Mouse (Mus musculus) heart, adult 2 months (tissue): ENCODE results near the gene Tex26. TPM values are rescaled to one million over a fixed set of nuclear protein-coding genes. Genes with fewer than 3 reads are reported as not detected.
A peak's percentile ranks its signal among the peaks of the same experiment; 100 is the strongest.

Experiments
- DNase-seq, 2 experiments: peaks; one replicate each; pipeline ENCODE4 v3.0.0; 2021
- H3K27ac ChIP-seq: fragments of 200-600 bp; 2 replicates; pipeline ENCODE4 v1.8.1; 2022
- H3K27me3 ChIP-seq: fragments of 200-500 bp; 2 replicates; pipeline ENCODE4 v1.6.1; 2012; ENCODE audit warnings: mild to moderate bottlenecking, low read length, inconsistent platforms, mixed read lengths; ENCODE audit not compliant: control insufficient read depth, insufficient read depth
- H3K36me3 ChIP-seq: fragments of 200-500 bp; 2 replicates; pipeline ENCODE4 v1.6.1; 2012; ENCODE audit warnings: low read length, inconsistent platforms; ENCODE audit not compliant: control insufficient read depth, insufficient read depth
- H3K4me1 ChIP-seq: fragments of 200-500 bp; 2 replicates; pipeline ENCODE4 v1.6.1; 2011; ENCODE audit warnings: low read length; ENCODE audit not compliant: control insufficient read depth, insufficient read depth
- H3K4me3 ChIP-seq: fragments of 200-600 bp; 2 replicates; pipeline ENCODE4 v1.8.1; 2022
- H3K79me2 ChIP-seq: fragments of 200-500 bp; replicated peaks from 2 replicates; pipeline ENCODE4 v1.6.1; 2012; ENCODE audit warnings: mild to moderate bottlenecking, inconsistent platforms, low read length, moderate library complexity, mixed read lengths; ENCODE audit not compliant: control insufficient read depth, insufficient read depth
- H3K9ac ChIP-seq: fragments of 200-500 bp; 2 replicates; pipeline ENCODE4 v1.6.1; 2012; ENCODE audit warnings: low read depth, mild to moderate bottlenecking, control low read depth, inconsistent platforms, low read length, mixed read lengths
- CTCF ChIP-seq: fragments of 200-600 bp; IDR thresholded peaks from 2 replicates; pipeline ENCODE4 v1.8.1; 2022; ENCODE audit warnings: antibody characterized with exemption, mild to moderate bottlenecking, moderate library complexity
- EP300 ChIP-seq: fragments of 200-500 bp; IDR thresholded peaks from 2 replicates; pipeline ENCODE4 v1.6.1; 2011; ENCODE audit warnings: low read depth, low read length, control low read depth; ENCODE audit not compliant: insufficient read depth
- POLR2A ChIP-seq: fragments of 200-500 bp; IDR thresholded peaks from 2 replicates; pipeline ENCODE4 v1.6.1; 2011; ENCODE audit warnings: mild to moderate bottlenecking, low read depth, low read length, control low read depth; ENCODE audit not compliant: insufficient read depth
- WGBS: fragments of 180-500 bp; shearing (Covaris S2); methylation state at CpG from one replicate; pipeline ENCODE4 v1.1.7; 2018; 5-methylcytosine and 5-hydroxymethylcytosine counted together
- intact Hi-C: fragments of 180-260 bp; cut with DNase I; formaldehyde crosslinking; loops from one replicate; pipeline ENCODE4 v1.15.1; 2025
- polyA plus RNA-seq: library from polyadenylated mRNA; depleted of rRNA; stranded (reverse); fragments of >200 nt; gene quantifications from 2 replicates; pipeline ENCODE4 v1.2.3, GENCODE M21; 2012
- total RNA-seq, 2 experiments: library from RNA; stranded (reverse); gene quantifications; 2 replicates each; pipeline ENCODE4 v1.2.3; 2021

The Tex26 gene
- total and polyA plus RNA-seq, 3 experiments: not detected

- H3K27ac ChIP-seq: no peak overlapping the region
- H3K4me1 ChIP-seq: no peaks in the 10 kb centered on the region; the same call in 1 of the 2 replicates
- H3K36me3 ChIP-seq: no peaks in the 10 kb centered on the region
- no peak overlapping the region for H3K9ac ChIP-seq
- DNase-seq: no peak
- no peaks in the 10 kb centered on the region for H3K79me2 ChIP-seq
- intact Hi-C loops: no loop called here
- peaks cover 2% of the 10 kb centered on the region for H3K27me3 ChIP-seq
- WGBS: 71% methylated on average over 6 of the region's 6 CpGs
- no peak overlapping the region for H3K4me3 ChIP-seq
- TF ChIP-seq POLR2A: no peak
- TF ChIP-seq EP300: no peak
- no peak for TF ChIP-seq CTCF
Measured at GRCm38 (mm10) chr5:149437150-149437549, 2.3 kb upstream of the Tex26 start.

DNA sequence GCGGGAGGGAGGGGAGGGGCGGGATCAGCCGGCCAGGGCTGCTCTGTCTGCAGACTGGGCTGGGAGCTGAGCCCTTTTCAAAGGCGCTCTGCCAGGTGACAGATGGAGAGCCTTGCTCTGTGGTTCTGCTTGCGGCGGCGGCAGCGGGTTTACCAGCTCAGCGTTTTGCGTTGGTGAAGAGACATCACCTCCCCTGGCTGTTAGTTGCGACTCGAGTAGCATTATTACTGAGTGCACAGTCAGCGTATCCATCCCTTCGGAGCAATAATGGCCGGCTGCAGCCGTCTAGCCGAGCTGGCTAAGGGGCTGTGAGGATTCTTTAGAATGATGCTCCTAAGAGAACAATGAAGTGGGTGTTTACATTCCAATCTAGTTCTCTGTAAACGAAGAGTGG lies 717 bp downstream of the Tex26 start:
- DNase-seq: peak; percentile 58 to 61
- TF ChIP-seq CTCF: no peak
- no peak for TF ChIP-seq POLR2A
- no peak for TF ChIP-seq EP300
- Histone ChIP-seq H3K27me3 (peaks cover 2% of the 10 kb centered on the region), H3K4me1 (no peaks in the 10 kb centered on the region; the same call in 1 of the 2 replicates), H3K79me2 (no peaks in the 10 kb centered on the region), H3K4me3 (peak overlapping the region; percentile 28; the same call in 1 of the 2 replicates), H3K27ac (no peak overlapping the region; the same call in 1 of the 2 replicates), H3K9ac (no peak overlapping the region), H3K36me3 (no peaks in the 10 kb centered on the region)
- WGBS: under 1% methylated on average over 18 of the region's 18 CpGs
- intact Hi-C loops: no loop called here

GRCm38 (mm10) chr5:149441646-149442276 lies 2.3 kb downstream of the Tex26 start:
- Histone ChIP-seq H3K4me3 (no peak overlapping the region), H3K27me3 (peaks cover 2% of the 10 kb centered on the region), H3K27ac (no peak overlapping the region), H3K9ac (no peak overlapping the region), H3K79me2 (no peaks in the 10 kb centered on the region), H3K36me3 (no peaks in the 10 kb centered on the region), H3K4me1 (no peaks in the 10 kb centered on the region; the same call in 1 of the 2 replicates)
- DNase-seq: no peak
- 55% methylated on average over 14 of the region's 14 CpGs for whole genome bisulfite sequencing
- intact Hi-C loops: no loop called here
- TF ChIP-seq POLR2A (no peak), EP300 (no peak), CTCF (no peak)

DNA sequence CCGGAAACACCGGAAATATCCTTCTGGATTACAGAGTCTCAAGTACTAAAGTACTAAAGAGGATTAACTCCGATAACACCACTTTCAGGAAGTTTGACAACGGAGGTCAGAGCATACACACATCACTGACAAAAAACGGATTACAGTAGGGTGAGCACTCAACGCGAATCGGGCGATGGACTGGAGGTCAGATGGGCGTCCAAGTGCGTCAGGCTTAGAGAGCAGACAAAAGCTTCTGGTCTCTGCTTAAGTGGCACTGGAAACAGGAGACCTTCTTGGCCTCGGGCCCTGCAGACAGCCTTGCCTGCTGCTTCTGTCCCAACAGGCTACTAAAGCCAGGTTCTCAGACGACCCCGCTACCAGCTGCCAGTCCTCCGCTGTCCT lies 2.8 kb downstream of the Tex26 start:
- intact Hi-C loops: no loop called here
- Histone ChIP-seq H3K79me2 (no peaks in the 10 kb centered on the region), H3K36me3 (no peaks in the 10 kb centered on the region), H3K4me3 (no peak overlapping the region), H3K27ac (no peak overlapping the region), H3K9ac (no peak overlapping the region), H3K4me1 (no peaks in the 10 kb centered on the region; the same call in 1 of the 2 replicates), H3K27me3 (peaks cover 2% of the 10 kb centered on the region)
- TF ChIP-seq EP300 (no peak), CTCF (no peak), POLR2A (no peak)
- no peak for DNase-seq
- WGBS: 51% methylated on average over 15 of the region's 15 CpGs

DNA sequence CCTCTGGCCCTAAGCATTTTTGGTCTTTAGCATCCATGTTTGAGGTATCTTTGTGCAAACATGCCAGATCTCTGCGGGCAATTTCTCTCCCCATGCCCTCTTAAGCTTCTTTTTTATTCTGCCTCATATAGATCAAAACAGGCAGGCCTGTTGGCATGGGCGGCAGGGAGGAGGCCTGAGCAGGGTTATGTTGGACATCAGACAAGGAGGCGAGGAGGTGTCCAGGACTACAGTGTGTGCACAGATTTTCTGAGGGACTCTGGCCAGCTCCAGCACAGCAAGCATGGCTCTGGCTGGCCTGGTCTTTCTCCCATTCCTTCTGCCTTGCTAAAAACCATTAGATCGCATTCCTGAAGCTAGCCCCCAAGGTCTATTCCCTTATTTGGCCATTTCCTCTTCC lies 5.0 kb downstream of the Tex26 start:
- H3K27me3 ChIP-seq: peaks cover under 1% of the 10 kb centered on the region
- no peaks in the 10 kb centered on the region for H3K36me3 ChIP-seq
- H3K9ac ChIP-seq: no peak overlapping the region
- no peak overlapping the region for H3K4me3 ChIP-seq
- H3K4me1 ChIP-seq: no peaks in the 10 kb centered on the region; the same call in 1 of the 2 replicates
- no peak for DNase-seq
- intact Hi-C loops: no loop called here
- WGBS: 55% methylated on average over 4 of the region's 4 CpGs
- TF ChIP-seq EP300 (no peak), POLR2A (no peak), CTCF (no peak)
- H3K79me2 ChIP-seq: no peaks in the 10 kb centered on the region
- H3K27ac ChIP-seq: no peak overlapping the region

GRCm38 (mm10) chr5:149446495-149446894 lies 7.0 kb downstream of the Tex26 start:
- no peaks in the 10 kb centered on the region for H3K36me3 ChIP-seq
- DNase-seq: no peak
- no peak overlapping the region for H3K27ac ChIP-seq
- no peaks in the 10 kb centered on the region for H3K27me3 ChIP-seq
- no peak overlapping the region for H3K9ac ChIP-seq
- intact Hi-C loops: no loop called here
- no peaks in the 10 kb centered on the region for H3K79me2 ChIP-seq
- whole genome bisulfite sequencing: 78% methylated on average over 7 of the region's 7 CpGs
- H3K4me3 ChIP-seq: no peak overlapping the region
- no peak for TF ChIP-seq POLR2A
- no peak for TF ChIP-seq EP300
- no peak for TF ChIP-seq CTCF
- H3K4me1 ChIP-seq: no peaks in the 10 kb centered on the region
